Mouse (Mus musculus): ENCODE results near the gene Prrg2. TPM values are rescaled to one million over a fixed set of nuclear protein-coding genes. Genes with fewer than 3 reads are reported as not detected.

The Prrg2 gene
- polyA plus RNA-seq, 1 experiment from 2014 or later = 17.1 TPM

- WGBS = 59% methylated on average over 12 of the region's 12 CpGs
- Histone ChIP-seq H3K4me2 (replicated peaks; ENCODE audit: low read depth, low read length) (no peak overlapping the region), H3K9me3 (ENCODE audit: control insufficient read depth, low read length) (no peaks in the 10 kb centered on the region), H3K4me3 (ENCODE audit: low read depth, low read length) (no peak overlapping the region), H3K36me3 (ENCODE audit: control insufficient read depth, insufficient read depth, low read length) (no peaks in the 10 kb centered on the region), H3K27ac (ENCODE audit: low read depth, low read length) (no peak overlapping the region), H3K4me1 (replicated peaks; ENCODE audit: control insufficient read depth, insufficient read depth, low read length) (no peaks in the 10 kb centered on the region), H3K9ac (ENCODE audit: low read depth, low read length) (no peak overlapping the region), H3K27me3 (ENCODE audit: control insufficient read depth, insufficient read depth, low read length) (no peaks in the 10 kb centered on the region)
- DNase-seq (ENCODE audit: low spot score) (no peak), ATAC-seq (ENCODE audit: low FRiP score) (no peak)
Observed at GRCm38 (mm10) chr7:45092828-45093515, 30.5 kb upstream of the Prrg2 start.

GRCm38 (mm10) chr7:45092048-45092447 is 29.6 kb upstream of the Prrg2 start, which contains the start of gene Rcn3:
Rcn3 (minus strand) TSS chr7:45092221.
- peak within 1 kb of the TSS; percentile 43 for H3K4me3 ChIP-seq (ENCODE audit: low read depth, low read length)
- no peaks in the 10 kb centered on the region for H3K4me1 ChIP-seq (replicated peaks; ENCODE audit: control insufficient read depth, insufficient read depth, low read length)
- no peaks in the 10 kb centered on the region for H3K36me3 ChIP-seq (ENCODE audit: control insufficient read depth, insufficient read depth, low read length)
- peak within 1 kb of the TSS; percentile 53 for H3K9ac ChIP-seq (ENCODE audit: low read depth, low read length)
- H3K27me3 ChIP-seq (ENCODE audit: control insufficient read depth, insufficient read depth, low read length) = no peaks in the 10 kb centered on the region
- ATAC-seq (ENCODE audit: low FRiP score) = peak; percentile 93
- DNase-seq (ENCODE audit: low spot score) = peak; percentile 92
- H3K9me3 ChIP-seq (ENCODE audit: control insufficient read depth, low read length) = no peaks in the 10 kb centered on the region
- WGBS = 0% methylated on average over 16 of the region's 16 CpGs
- no peak within 1 kb of the TSS for H3K27ac ChIP-seq (ENCODE audit: low read depth, low read length)
- H3K4me2 ChIP-seq (replicated peaks; ENCODE audit: low read depth, low read length) = peak within 1 kb of the TSS; percentile 57

- WGBS = 15% methylated on average over 35 of the region's 35 CpGs
- H3K4me1 ChIP-seq (replicated peaks; ENCODE audit: control insufficient read depth, insufficient read depth, low read length) = no peaks in the 10 kb centered on the region
- peak overlapping the region; percentile 53 for H3K9ac ChIP-seq (ENCODE audit: low read depth, low read length)
- H3K27me3 ChIP-seq (ENCODE audit: control insufficient read depth, insufficient read depth, low read length) = no peaks in the 10 kb centered on the region
- no peaks in the 10 kb centered on the region for H3K9me3 ChIP-seq (ENCODE audit: control insufficient read depth, low read length)
- H3K36me3 ChIP-seq (ENCODE audit: control insufficient read depth, insufficient read depth, low read length) = peaks cover 5% of the 10 kb centered on the region; the same call in 1 of the 2 replicates
- no peak overlapping the region for H3K27ac ChIP-seq (ENCODE audit: low read depth, low read length)
- H3K4me3 ChIP-seq (ENCODE audit: low read depth, low read length) = peak overlapping the region; percentile 43
- ATAC-seq (ENCODE audit: low FRiP score) = peak; percentile 31; the same call in 1 of the 2 replicates
- peak; percentile 47 for DNase-seq (ENCODE audit: low spot score)
- H3K4me2 ChIP-seq (replicated peaks; ENCODE audit: low read depth, low read length) = peak overlapping the region; percentile 57
Observed at GRCm38 (mm10) chr7:45091001-45091990, 28.8 kb upstream of the Prrg2 start.

GRCm38 (mm10) chr7:45090251-45090977 is 27.9 kb upstream of the Prrg2 start:
- ATAC-seq (ENCODE audit: low FRiP score) = no peak
- Histone ChIP-seq H3K4me3 (ENCODE audit: low read depth, low read length) (no peak overlapping the region), H3K4me2 (replicated peaks; ENCODE audit: low read depth, low read length) (no peak overlapping the region)

GRCm38 (mm10) chr7:45088597-45088996 is 26.1 kb upstream of the Prrg2 start:
- no peak overlapping the region for H3K4me2 ChIP-seq (replicated peaks; ENCODE audit: low read depth, low read length)
- no peak for ATAC-seq (ENCODE audit: low FRiP score)
- WGBS = 91% methylated on average over 17 of the region's 17 CpGs

More at GRCm38 (mm10) chr7:45090251-45090977, 27.9 kb upstream of the Prrg2 start:
- H3K36me3 ChIP-seq (ENCODE audit: control insufficient read depth, insufficient read depth, low read length) = peaks cover 7% of the 10 kb centered on the region; the same call in 1 of the 2 replicates
- H3K9ac ChIP-seq (ENCODE audit: low read depth, low read length) = no peak overlapping the region
- no peaks in the 10 kb centered on the region for H3K27me3 ChIP-seq (ENCODE audit: control insufficient read depth, insufficient read depth, low read length)
- no peaks in the 10 kb centered on the region for H3K4me1 ChIP-seq (replicated peaks; ENCODE audit: control insufficient read depth, insufficient read depth, low read length)
- H3K9me3 ChIP-seq (ENCODE audit: control insufficient read depth, low read length) = no peaks in the 10 kb centered on the region
- no peak for DNase-seq (ENCODE audit: low spot score)
- WGBS = 83% methylated on average over 13 of the region's 13 CpGs
- H3K27ac ChIP-seq (ENCODE audit: low read depth, low read length) = no peak overlapping the region

GRCm38 (mm10) chr7:45086084-45086483 is 23.6 kb upstream of the Prrg2 start:
- ATAC-seq (ENCODE audit: low FRiP score) (no peak), DNase-seq (ENCODE audit: low spot score) (no peak)
- Histone ChIP-seq H3K9ac (ENCODE audit: low read depth, low read length) (no peak overlapping the region), H3K27ac (ENCODE audit: low read depth, low read length) (no peak overlapping the region), H3K4me3 (ENCODE audit: low read depth, low read length) (no peak overlapping the region), H3K9me3 (ENCODE audit: control insufficient read depth, low read length) (no peaks in the 10 kb centered on the region), H3K36me3 (ENCODE audit: control insufficient read depth, insufficient read depth, low read length) (peaks cover 7% of the 10 kb centered on the region; the same call in 1 of the 2 replicates), H3K4me2 (replicated peaks; ENCODE audit: low read depth, low read length) (no peak overlapping the region), H3K4me1 (replicated peaks; ENCODE audit: control insufficient read depth, insufficient read depth, low read length) (no peaks in the 10 kb centered on the region), H3K27me3 (ENCODE audit: control insufficient read depth, insufficient read depth, low read length) (no peaks in the 10 kb centered on the region)
- 77% methylated on average over 4 of the region's 4 CpGs for WGBS

More at GRCm38 (mm10) chr7:45088597-45088996, 26.1 kb upstream of the Prrg2 start:
- Histone ChIP-seq H3K36me3 (ENCODE audit: control insufficient read depth, insufficient read depth, low read length) (peaks cover 7% of the 10 kb centered on the region; the same call in 1 of the 2 replicates), H3K27ac (ENCODE audit: low read depth, low read length) (no peak overlapping the region), H3K27me3 (ENCODE audit: control insufficient read depth, insufficient read depth, low read length) (no peaks in the 10 kb centered on the region), H3K4me3 (ENCODE audit: low read depth, low read length) (no peak overlapping the region), H3K4me1 (replicated peaks; ENCODE audit: control insufficient read depth, insufficient read depth, low read length) (no peaks in the 10 kb centered on the region), H3K9ac (ENCODE audit: low read depth, low read length) (no peak overlapping the region), H3K9me3 (ENCODE audit: control insufficient read depth, low read length) (no peaks in the 10 kb centered on the region)
- DNase-seq (ENCODE audit: low spot score) = no peak

GRCm38 (mm10) chr7:45083300-45083890 is 20.9 kb upstream of the Prrg2 start:
- H3K4me3 ChIP-seq (ENCODE audit: low read depth, low read length) = no peak overlapping the region
- peaks cover 7% of the 10 kb centered on the region; the same call in 1 of the 2 replicates for H3K36me3 ChIP-seq (ENCODE audit: control insufficient read depth, insufficient read depth, low read length)
- ATAC-seq (ENCODE audit: low FRiP score) = no peak
- no peak overlapping the region for H3K27ac ChIP-seq (ENCODE audit: low read depth, low read length)
- no peak overlapping the region for H3K4me2 ChIP-seq (replicated peaks; ENCODE audit: low read depth, low read length)
- no peaks in the 10 kb centered on the region; the same call in 1 of the 2 replicates for H3K4me1 ChIP-seq (replicated peaks; ENCODE audit: control insufficient read depth, insufficient read depth, low read length)
- WGBS = 88% methylated on average over 22 of the region's 22 CpGs
- no peaks in the 10 kb centered on the region for H3K27me3 ChIP-seq (ENCODE audit: control insufficient read depth, insufficient read depth, low read length)
- no peak overlapping the region for H3K9ac ChIP-seq (ENCODE audit: low read depth, low read length)
- no peaks in the 10 kb centered on the region for H3K9me3 ChIP-seq (ENCODE audit: control insufficient read depth, low read length)
- DNase-seq (ENCODE audit: low spot score) = no peak
